Mouse (Mus musculus) small intestine, adult 2 months (tissue): ENCODE results near the gene Vmn1r197. TPM values are rescaled to one million over a fixed set of nuclear protein-coding genes. Genes with fewer than 3 reads are reported as not detected.
A peak's percentile ranks its signal among the peaks of the same experiment; 100 is the strongest.
"Not testable (repeated sequence)": the region's sequence is repeated elsewhere in the genome, so short reads cannot be mapped to it uniquely, and the experiment has no call there.

Experiments
- H3K27ac ChIP-seq: fragments of 200-500 bp; 2 replicates; pipeline ENCODE4 v1.5.1; 2012; ENCODE audit warnings: low read depth, low read length, control low read depth, inconsistent platforms; ENCODE audit not compliant: insufficient read depth
- H3K27me3 ChIP-seq: fragments of 200-500 bp; 2 replicates; pipeline ENCODE4 v1.6.1; 2012; ENCODE audit warnings: mild to moderate bottlenecking, moderate library complexity, low read length, inconsistent platforms; ENCODE audit not compliant: control insufficient read depth, insufficient read depth
- H3K36me3 ChIP-seq: fragments of 200-500 bp; 2 replicates; pipeline ENCODE4 v1.6.1; 2012; ENCODE audit warnings: mild to moderate bottlenecking, low read length, control low read depth, inconsistent platforms; ENCODE audit not compliant: control insufficient read depth, insufficient read depth
- H3K4me1 ChIP-seq: fragments of 200-500 bp; 2 replicates; pipeline ENCODE4 v1.6.1; 2012; ENCODE audit warnings: low read length, inconsistent platforms, mixed read lengths; ENCODE audit not compliant: control insufficient read depth, insufficient read depth, insufficient read length
- H3K4me3 ChIP-seq: fragments of 200-500 bp; 2 replicates; pipeline ENCODE4 v1.5.1; 2012; ENCODE audit warnings: low read depth, mild to moderate bottlenecking, control low read depth, inconsistent platforms, low read length, moderate library complexity
- CTCF ChIP-seq: fragments of 200-500 bp; IDR thresholded peaks from 2 replicates; pipeline ENCODE4 v1.5.1; 2012; ENCODE audit warnings: low read depth, mild to moderate bottlenecking, control low read depth, inconsistent platforms, low read length, moderate library complexity, mixed read lengths; ENCODE audit not compliant: insufficient replicate concordance, insufficient read length; ENCODE audit errors: extremely low read depth
- POLR2A ChIP-seq: fragments of 200-500 bp; IDR thresholded peaks from 2 replicates; pipeline ENCODE4 v1.6.1; 2012; ENCODE audit warnings: low read depth, mild to moderate bottlenecking, control low read depth, inconsistent platforms, low read length, moderate library complexity
- WGBS: fragments of 180-500 bp; shearing (Covaris S2); methylation state at CpG from one replicate; pipeline ENCODE4 v1.1.7; 2018; 5-methylcytosine and 5-hydroxymethylcytosine counted together
- polyA plus RNA-seq: library from polyadenylated mRNA; depleted of rRNA; stranded (reverse); fragments of >200 nt; gene quantifications from 2 replicates; pipeline ENCODE4 v1.2.3, GENCODE M21; 2012; rRNA removed

Gene Vmn1r197
- polyA plus RNA-seq, 1 experiment: not detected

DNA sequence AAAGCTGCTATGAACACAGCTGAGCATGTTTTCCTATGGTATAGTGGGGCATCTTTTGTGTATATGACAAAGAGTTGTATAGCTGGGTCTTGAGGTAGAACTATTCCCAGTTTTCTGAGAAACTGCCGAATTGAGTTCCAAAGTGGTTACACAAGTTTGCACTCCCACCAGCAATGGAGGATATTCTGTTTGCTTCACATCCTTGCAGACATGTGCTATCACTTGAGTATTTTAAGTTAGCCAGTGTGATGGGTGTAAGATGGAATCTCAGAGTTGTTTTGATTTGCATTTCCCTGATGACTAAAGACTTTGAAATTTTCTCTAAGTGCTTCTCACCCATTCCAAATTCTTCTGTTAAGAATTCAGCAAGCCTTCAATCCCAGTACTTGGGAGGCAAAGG is 11.2 kb downstream of the Vmn1r197 start:
- 90% methylated on average over 1 of the region's 1 CpGs for WGBS
- H3K4me3 ChIP-seq: no peak overlapping the region
- no peak overlapping the region for H3K27ac ChIP-seq
- TF ChIP-seq POLR2A (no peak), CTCF (no peak)
- H3K4me1 ChIP-seq: no peaks in the 10 kb centered on the region
- no peaks in the 10 kb centered on the region for H3K36me3 ChIP-seq
- H3K27me3 ChIP-seq: no peaks in the 10 kb centered on the region

DNA sequence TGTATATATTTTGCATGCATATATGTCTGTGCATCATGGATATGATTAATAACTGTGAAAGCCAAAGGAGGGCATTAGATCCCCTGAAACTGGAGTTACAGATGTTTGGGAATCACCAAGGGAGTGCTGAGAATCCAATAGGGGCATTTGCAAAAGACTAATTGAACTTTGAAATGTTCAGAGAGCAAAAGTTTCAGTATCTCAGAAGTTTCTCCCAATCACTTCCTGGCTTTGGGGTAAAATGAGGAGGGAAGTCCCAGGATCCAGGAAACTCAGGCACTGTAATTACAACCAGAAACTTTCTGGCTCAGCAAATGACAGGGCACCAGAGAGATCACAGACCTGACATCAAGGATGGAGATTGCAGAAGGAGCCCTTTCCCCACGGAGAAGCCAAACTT is 25.7 kb downstream of the Vmn1r197 start, which contains the start of gene Vmn1r198:
Gene Vmn1r198 (plus strand): TSS at position 301 of the 400 bp plus-strand sequence.
- TF ChIP-seq CTCF (no peak), POLR2A (no peak)
- Histone ChIP-seq H3K36me3 (no peaks in the 10 kb centered on the region), H3K27ac (peak within 1 kb of the TSS; percentile 32), H3K4me1 (peaks cover 7% of the 10 kb centered on the region; the same call in 1 of the 2 replicates), H3K4me3 (no peak within 1 kb of the TSS), H3K27me3 (no peaks in the 10 kb centered on the region)
- WGBS: 38% methylated on average over 1 of the region's 1 CpGs

DNA sequence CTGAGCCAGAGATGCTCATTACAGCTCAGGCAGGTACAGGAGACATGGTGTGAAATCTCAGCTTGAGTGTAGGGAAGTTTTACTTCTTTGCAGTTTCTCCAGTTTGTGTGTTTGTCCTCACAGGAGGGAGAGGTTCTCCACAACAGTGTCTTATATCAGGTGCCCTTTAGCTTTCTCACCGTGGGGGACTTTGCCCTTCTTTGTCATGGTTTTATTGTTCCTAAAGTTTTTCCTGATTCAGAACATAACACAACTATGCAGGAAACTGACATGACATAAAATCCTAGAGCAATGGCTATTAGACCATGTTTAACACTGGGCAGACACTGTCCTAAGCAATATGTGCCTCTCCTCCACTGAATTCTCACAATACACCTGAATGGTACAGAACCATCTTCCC is 26.4 kb downstream of the Vmn1r197 start:
- Histone ChIP-seq H3K4me3 (no peak overlapping the region), H3K36me3 (no peaks in the 10 kb centered on the region), H3K27me3 (no peaks in the 10 kb centered on the region), H3K27ac (peak overlapping the region; percentile 32), H3K4me1 (peaks cover 7% of the 10 kb centered on the region; the same call in 1 of the 2 replicates)
- 22% methylated on average over 1 of the region's 1 CpGs for WGBS
- TF ChIP-seq POLR2A (no peak), CTCF (no peak)

DNA sequence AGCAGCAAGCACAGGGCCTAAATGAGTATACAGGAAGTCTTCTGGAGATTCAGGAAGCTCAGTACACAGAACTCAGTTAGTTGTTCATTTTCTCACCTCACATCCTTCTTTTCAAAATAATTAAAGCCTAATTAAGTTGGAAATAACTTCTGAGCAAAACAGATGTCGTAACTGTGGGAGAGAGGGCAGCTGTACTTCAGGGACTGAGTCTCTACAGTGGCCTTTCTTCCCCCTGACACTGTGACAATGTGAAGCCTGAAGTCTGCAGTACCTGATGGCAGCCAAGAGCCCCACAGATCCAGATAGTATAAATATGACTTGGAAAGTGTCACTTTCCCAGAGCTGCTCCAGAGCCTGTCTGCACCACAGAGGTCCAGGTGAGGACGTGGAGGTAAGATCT is 55.1 kb downstream of the Vmn1r197 start, which contains the start of gene Vmn1r199:
Gene Vmn1r199 (plus strand): TSS at position 301 of the 400 bp plus-strand sequence.
- Histone ChIP-seq H3K27ac (no peak within 1 kb of the TSS), H3K27me3 (no peaks in the 10 kb centered on the region), H3K4me1 (no peaks in the 10 kb centered on the region), H3K36me3 (no peaks in the 10 kb centered on the region), H3K4me3 (no peak within 1 kb of the TSS)
- WGBS: 75% methylated on average over 2 of the region's 2 CpGs
- TF ChIP-seq CTCF (no peak), POLR2A (no peak)

DNA sequence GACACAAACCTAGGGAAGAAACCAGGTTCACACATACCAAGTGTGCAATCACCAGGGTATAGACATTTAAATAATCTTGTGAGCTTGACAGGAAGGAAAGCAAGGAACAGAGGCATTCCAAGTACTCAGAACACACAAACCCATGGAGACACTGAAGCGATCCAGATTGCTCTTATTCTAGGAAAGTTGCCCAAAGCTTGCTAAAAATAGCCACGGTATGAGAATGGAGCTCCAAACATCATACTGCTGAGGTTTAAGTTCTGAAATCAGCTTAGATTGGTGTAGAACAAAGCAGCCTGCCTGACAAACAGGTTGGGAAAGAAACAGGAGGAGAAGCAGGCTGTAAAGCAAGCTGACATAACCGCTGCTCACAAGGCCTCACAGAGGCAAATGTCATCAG is 56.7 kb downstream of the Vmn1r197 start:
- H3K36me3 ChIP-seq, H3K4me3 ChIP-seq, H3K27me3 ChIP-seq, H3K4me1 ChIP-seq, H3K27ac ChIP-seq: not testable (repeated sequence)
- 65% methylated on average over 3 of the region's 3 CpGs for WGBS

Other genes starting within 250 kb of the Vmn1r197 start
- not detected in 2 replicates for gene Vmn1r188, start 240.1 kb upstream of the Vmn1r197 start, polyA plus RNA-seq
- gene Vmn1r189, start 218.8 kb upstream of the Vmn1r197 start, polyA plus RNA-seq: not detected in 2 replicates
- gene Vmn1r191, start 140.6 kb upstream of the Vmn1r197 start, polyA plus RNA-seq: not detected in 2 replicates
- not detected in 2 replicates for gene Vmn1r192, start 133.4 kb upstream of the Vmn1r197 start, polyA plus RNA-seq
- gene Vmn1r193, start 101.4 kb upstream of the Vmn1r197 start, polyA plus RNA-seq: not detected in 2 replicates
- gene Vmn1r194, start 80.4 kb upstream of the Vmn1r197 start, polyA plus RNA-seq: not detected in 2 replicates
- gene Vmn1r195, start 54.1 kb upstream of the Vmn1r197 start, polyA plus RNA-seq: not detected in 2 replicates
- gene Vmn1r196, start 34.7 kb upstream of the Vmn1r197 start, polyA plus RNA-seq: not detected in 2 replicates
- not detected in 2 replicates for gene Vmn1r198, start 25.8 kb downstream of the Vmn1r197 start, polyA plus RNA-seq
- gene Vmn1r199, start 55.2 kb downstream of the Vmn1r197 start, polyA plus RNA-seq: not detected in 2 replicates
- gene Vmn1r200, start 65.8 kb downstream of the Vmn1r197 start, polyA plus RNA-seq: not detected in 2 replicates
- not detected in 2 replicates for gene Vmn1r201, start 147.3 kb downstream of the Vmn1r197 start, polyA plus RNA-seq
- gene Vmn1r202, start 180.8 kb downstream of the Vmn1r197 start, polyA plus RNA-seq: not detected in 2 replicates
- gene Vmn1r203, start 193.5 kb downstream of the Vmn1r197 start, polyA plus RNA-seq: not detected in 2 replicates
- not detected in 2 replicates for gene Vmn1r204, start 228.6 kb downstream of the Vmn1r197 start, polyA plus RNA-seq